ENCODE assay signal across 32 mouse cellular contexts in genomic region chr4:106328704-106329103, GRCm38 (mm10). TPM values are rescaled to one million over a fixed set of nuclear protein-coding genes. Genes with fewer than 3 reads are reported as not detected.
DNase-seq lines count a peak whose midpoint lies in the region; ATAC-seq lines count a peak whose summit lies in the region.
"Had no signal": no experiment of that assay in that cellular context is flagged by ENCODE, and none has a peak within 500 bp of the region (broad histone marks: within the 10 kb centered on the region; RNA-seq: fewer than 3 reads in every experiment).

No protein-coding gene starts in this region.

- 82% methylated on average over 4 of the region's 4 CpGs for WGBS in heart, embryonic 11.5 days (ENCODE audit: insufficient replicate concordance)
- 45% methylated on average over 4 of the region's 4 CpGs for WGBS in liver, embryonic 15.5 days (ENCODE audit: insufficient replicate concordance)
- 93% methylated on average over 4 of the region's 4 CpGs for WGBS in limb, embryonic 10.5 days
- whole genome bisulfite sequencing in forebrain, embryonic 16.5 days = 92% methylated on average over 4 of the region's 4 CpGs

- H3K4me3 ChIP-seq in heart, embryonic 11.5 days (ENCODE audit: low read depth, low read length) = no peak overlapping the region
- no peak overlapping the region for H3K4me3 ChIP-seq in liver, embryonic 15.5 days (replicated peaks)
- H3K4me3 ChIP-seq in limb, embryonic 10.5 days = no peak overlapping the region
- no peak overlapping the region for H3K4me3 ChIP-seq in forebrain, embryonic 16.5 days (replicated peaks; ENCODE audit: low read length)
- H3K4me3 ChIP-seq: embryonic facial prominence, embryonic 10.5 days; embryonic facial prominence, embryonic 15.5 days; forebrain, embryonic 12.5 days; heart, adult 2 months; heart, embryonic 13.5 days; hindbrain, embryonic 10.5 days; hindbrain, embryonic 15.5 days; stomach, embryonic 15.5 days had no signal

- ATAC-seq in heart, embryonic 11.5 days (replicated peaks; ENCODE audit: insufficient number of reproducible peaks, low FRiP score, low TSS enrichment) = no peak
- peak; percentile 55 for ATAC-seq in common myeloid progenitor, adult 5-6 weeks (replicated peaks; ENCODE audit: low read depth, poor library complexity, severe bottlenecking)
- ATAC-seq in liver, embryonic 15.5 days (ENCODE audit: insufficient read depth) = no peak
- ATAC-seq in monocyte, adult 5-6 weeks (replicated peaks; ENCODE audit: insufficient number of reproducible peaks, low FRiP score, low TSS enrichment, poor library complexity, severe bottlenecking) = 0 out of 2 replicates have a peak, but pooled peaks have one; percentile 47
- ATAC-seq in forebrain, embryonic 16.5 days = no peak
- ATAC-seq: lung, postnatal 0 days had no signal

- H3K27me3 ChIP-seq in heart, embryonic 11.5 days (ENCODE audit: control insufficient read depth, insufficient read depth, low read length) = no peaks in the 10 kb centered on the region
- no peaks in the 10 kb centered on the region for H3K27me3 ChIP-seq in liver, embryonic 15.5 days
- no peaks in the 10 kb centered on the region for H3K27me3 ChIP-seq in limb, embryonic 10.5 days (ENCODE audit: low read depth, poor library complexity, severe bottlenecking)
- H3K27me3 ChIP-seq in forebrain, embryonic 16.5 days (replicated peaks; ENCODE audit: control insufficient read depth, insufficient read depth, low read length) = no peaks in the 10 kb centered on the region
- H3K27me3 ChIP-seq: embryonic facial prominence, embryonic 15.5 days; forebrain, embryonic 12.5 days; heart, embryonic 13.5 days; hindbrain, embryonic 15.5 days; stomach, embryonic 15.5 days had no signal

- H3K36me3 ChIP-seq in heart, embryonic 11.5 days (ENCODE audit: control insufficient read depth, insufficient read depth, low read length) = no peaks in the 10 kb centered on the region
- peaks cover 6% of the 10 kb centered on the region for H3K36me3 ChIP-seq in liver, embryonic 15.5 days (replicated peaks)
- 0 out of 2 replicates have a peak, but pooled peaks cover 7% of the 10 kb centered on the region for H3K36me3 ChIP-seq in limb, embryonic 10.5 days
- no peaks in the 10 kb centered on the region for H3K36me3 ChIP-seq in forebrain, embryonic 16.5 days (ENCODE audit: control insufficient read depth, insufficient read depth)
- H3K36me3 ChIP-seq: embryonic facial prominence, embryonic 15.5 days; forebrain, embryonic 12.5 days; hindbrain, embryonic 15.5 days; stomach, embryonic 15.5 days had no signal

- peak; percentile 78 for DNase-seq in heart, adult 11 months
- no peak for DNase-seq in frontal cortex, postnatal 25 days (ENCODE audit: low spot score in 2 of 2)
- no peak for DNase-seq in limb, embryonic 10.5 days (ENCODE audit: low spot score)
- DNase-seq: adrenal gland, postnatal 25 days; cerebellum, adult 18-20 months; cerebellum, postnatal 14 days; gastrocnemius, postnatal 25 days; heart, adult 2 months; heart, postnatal 10 days; kidney, adult 8-10 months; kidney, postnatal 4 days; lung, adult 18-20 months; lung, postnatal 4 days; midbrain, embryonic 14.5 days; right cerebral cortex, postnatal 25 days; thymus, adult 18-20 months; thymus, postnatal 36 days had no signal

- H3K27ac ChIP-seq in heart, embryonic 11.5 days (ENCODE audit: low read depth, low read length) = no peak overlapping the region
- H3K27ac ChIP-seq in liver, embryonic 15.5 days (replicated peaks) = peak overlapping the region; percentile 64
- no peak overlapping the region for H3K27ac ChIP-seq in limb, embryonic 10.5 days
- no peak overlapping the region for H3K27ac ChIP-seq in forebrain, embryonic 16.5 days (ENCODE audit: low read length)
- H3K27ac ChIP-seq: embryonic facial prominence, embryonic 10.5 days; embryonic facial prominence, embryonic 15.5 days; forebrain, embryonic 12.5 days; heart, adult 2 months; heart, embryonic 13.5 days; hindbrain, embryonic 10.5 days; hindbrain, embryonic 15.5 days; kidney, postnatal 0 days; stomach, embryonic 15.5 days had no signal

- H3K9me3 ChIP-seq in heart, embryonic 11.5 days (replicated peaks; ENCODE audit: control insufficient read depth, low read length) = no peaks in the 10 kb centered on the region
- no peaks in the 10 kb centered on the region for H3K9me3 ChIP-seq in liver, embryonic 15.5 days (replicated peaks)
- H3K9me3 ChIP-seq in limb, embryonic 10.5 days (replicated peaks) = no peaks in the 10 kb centered on the region
- no peaks in the 10 kb centered on the region for H3K9me3 ChIP-seq in forebrain, embryonic 16.5 days (ENCODE audit: control insufficient read depth, low read length)
- H3K9me3 ChIP-seq: embryonic facial prominence, embryonic 10.5 days; embryonic facial prominence, embryonic 15.5 days; forebrain, embryonic 12.5 days; G1E; heart, embryonic 13.5 days; hindbrain, embryonic 10.5 days; hindbrain, embryonic 15.5 days; stomach, embryonic 15.5 days had no signal

- no peak overlapping the region for H3K4me2 ChIP-seq in heart, embryonic 11.5 days
- H3K4me2 ChIP-seq in liver, embryonic 15.5 days = no peak overlapping the region; the same call in 1 of the 2 replicates
- no peak overlapping the region for H3K4me2 ChIP-seq in forebrain, embryonic 16.5 days (ENCODE audit: low read length)
- H3K4me2 ChIP-seq: embryonic facial prominence, embryonic 15.5 days; forebrain, embryonic 12.5 days; heart, embryonic 13.5 days; hindbrain, embryonic 15.5 days; stomach, embryonic 15.5 days had no signal

- peaks cover 25% of the 10 kb centered on the region for H3K4me1 ChIP-seq in heart, embryonic 11.5 days (ENCODE audit: control insufficient read depth, insufficient read depth, low read length)
- H3K4me1 ChIP-seq in liver, embryonic 15.5 days (replicated peaks) = peaks cover 74% of the 10 kb centered on the region
- H3K4me1 ChIP-seq in limb, embryonic 10.5 days = 0 out of 2 replicates have a peak, but pooled peaks cover 4% of the 10 kb centered on the region
- H3K4me1 ChIP-seq in forebrain, embryonic 16.5 days (replicated peaks; ENCODE audit: control insufficient read depth, insufficient read depth, low read length) = no peaks in the 10 kb centered on the region
- H3K4me1 ChIP-seq: embryonic facial prominence, embryonic 15.5 days; forebrain, embryonic 12.5 days; hindbrain, embryonic 15.5 days; stomach, embryonic 15.5 days had no signal

- no peak overlapping the region for H3K9ac ChIP-seq in heart, embryonic 11.5 days (ENCODE audit: low read depth, low read length)
- H3K9ac ChIP-seq in liver, embryonic 15.5 days = no peak overlapping the region
- no peak overlapping the region for H3K9ac ChIP-seq in forebrain, embryonic 16.5 days (replicated peaks; ENCODE audit: low read depth, low read length)
- H3K9ac ChIP-seq: embryonic facial prominence, embryonic 15.5 days; forebrain, embryonic 12.5 days; heart, embryonic 13.5 days; hindbrain, embryonic 15.5 days; stomach, embryonic 15.5 days had no signal

RNA-seq across cellular contexts. Expression of gene Usp24, which starts 12.7 kb away (rescaled TPM):
- polyA plus RNA-seq in heart, embryonic 11.5 days (2014; fragmentation: Nextera tagmentation; extraction: Ambion mirVana) = 8.2 and 10.7 TPM in 2 replicates
- 65.3 and 75.6 TPM in 2 replicates for total RNA-seq in common myeloid progenitor, adult 5-6 weeks (2017)
- polyA plus RNA-seq in liver, embryonic 15.5 days (2015; fragmentation: Nextera tagmentation; extraction: Ambion mirVana) = 5.1 and 6.2 TPM in 2 replicates
- 26.1 to 56.0 TPM (median 31.8 TPM) in 3 replicates for total RNA-seq in monocyte, adult 5-6 weeks (2017)
- polyA plus RNA-seq in limb, embryonic 10.5 days (2016; fragmentation: Nextera tagmentation; extraction: Ambion mirVana) = 7.3 and 7.4 TPM in 2 replicates
- polyA plus RNA-seq in forebrain, embryonic 16.5 days (2015; fragmentation: Nextera tagmentation; extraction: Ambion mirVana) = 7.7 and 8.8 TPM in 2 replicates

Comparison
In these comparisons a context has a peak if more than half of its experiments do, and no peak if none do; other contexts are left out.
1. ATAC-seq: peak in common myeloid progenitor, adult 5-6 weeks (single experiment) and monocyte, adult 5-6 weeks (single experiment); none in heart, embryonic 11.5 days (single experiment), liver, embryonic 15.5 days (single experiment) and forebrain, embryonic 16.5 days (single experiment).